Mouse (Mus musculus) spleen, postnatal 0 days (tissue): ENCODE data around the gene Cdkn1a. TPM values are rescaled to one million over a fixed set of nuclear protein-coding genes. Genes with fewer than 3 reads are reported as not detected.

Experiments
- polyA plus RNA-seq: library from polyadenylated mRNA; unstranded; fragments of >200 nt; fragmentation: Nextera tagmentation; extraction: Ambion mirVana; gene quantifications from 2 replicates; pipeline ENCODE4 v1.2.1, GENCODE M21; 2015

Gene Cdkn1a
- polyA plus RNA-seq, result 9.1 and 9.8 TPM in 2 replicates

GRCm38 (mm10) chr17:29090776-29091175 lies at the start of gene Cdkn1a:
Gene Cdkn1a (plus strand): TSS chr17:29090976.

GRCm38 (mm10) chr17:29113591-29114352 lies 23.0 kb downstream of the Cdkn1a start, which contains the start of gene Rab44:
Gene Rab44 (plus strand): TSS chr17:29114145.

Other genes starting within 250 kb of the Cdkn1a start
- gene Pnpla1, start 232.6 kb upstream of the Cdkn1a start, polyA plus RNA-seq, result 0.29 and 0.34 TPM in 2 replicates
- gene 4930539E08Rik, start 175.7 kb upstream of the Cdkn1a start, polyA plus RNA-seq, result 0.10 and 0.13 TPM in 2 replicates
- 0.46 and 1.0 TPM in 2 replicates for gene Pxt1, start 147.1 kb upstream of the Cdkn1a start, polyA plus RNA-seq
- gene Kctd20, start 139.0 kb upstream of the Cdkn1a start, polyA plus RNA-seq, result 62.8 and 66.8 TPM in 2 replicates
- gene Stk38, start 83.0 kb upstream of the Cdkn1a start, polyA plus RNA-seq, result 69.3 and 77.0 TPM in 2 replicates
- gene Srsf3, start 58.3 kb upstream of the Cdkn1a start, polyA plus RNA-seq, result 364 and 382 TPM in 2 replicates
- gene Rab44, start 23.2 kb downstream of the Cdkn1a start, polyA plus RNA-seq, result 14.4 and 21.6 TPM in 2 replicates
- 0.45 and 1.1 TPM in 2 replicates for gene Cpne5, start 147.2 kb downstream of the Cdkn1a start, polyA plus RNA-seq
- gene Ppil1, start 173.2 kb downstream of the Cdkn1a start, polyA plus RNA-seq, result 85.5 TPM in 2 replicates
- gene BC004004, start 177.8 kb downstream of the Cdkn1a start, polyA plus RNA-seq, result 63.6 and 65.4 TPM in 2 replicates
- 7.3 and 12.1 TPM in 2 replicates for gene Pi16, start 226.7 kb downstream of the Cdkn1a start, polyA plus RNA-seq